Mouse (Mus musculus): ENCODE data around the gene Olfr272.

Gene Olfr272

GRCm38 (mm10) chr4:52919078-52919477 lies at the start of gene Olfr272:
TSS of gene Olfr272 (minus strand) at chr4:52919178.
- no peak for DNase-seq

DNA sequence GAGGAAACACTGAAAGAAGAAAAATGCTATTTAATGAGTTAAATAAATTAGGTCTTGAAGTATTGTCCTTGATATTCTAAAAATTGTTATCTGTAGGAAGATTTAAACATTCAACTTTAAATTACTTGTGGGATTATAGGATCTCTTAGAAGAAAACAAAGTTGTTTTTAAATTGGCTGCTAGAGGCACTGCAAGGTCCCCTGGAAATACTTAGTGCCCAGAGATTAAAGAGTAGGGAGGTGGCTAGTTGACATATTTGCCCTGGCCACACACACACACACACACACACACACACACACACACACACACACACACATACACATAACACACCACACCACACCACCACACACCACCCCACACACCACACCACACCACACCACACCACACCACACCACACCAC lies 45.3 kb upstream of the Olfr272 start, which contains the start of gene Olfr270:
TSS of gene Olfr270 (plus strand) at position 301 of the 400 bp plus-strand sequence.
- no peak for DNase-seq

DNA sequence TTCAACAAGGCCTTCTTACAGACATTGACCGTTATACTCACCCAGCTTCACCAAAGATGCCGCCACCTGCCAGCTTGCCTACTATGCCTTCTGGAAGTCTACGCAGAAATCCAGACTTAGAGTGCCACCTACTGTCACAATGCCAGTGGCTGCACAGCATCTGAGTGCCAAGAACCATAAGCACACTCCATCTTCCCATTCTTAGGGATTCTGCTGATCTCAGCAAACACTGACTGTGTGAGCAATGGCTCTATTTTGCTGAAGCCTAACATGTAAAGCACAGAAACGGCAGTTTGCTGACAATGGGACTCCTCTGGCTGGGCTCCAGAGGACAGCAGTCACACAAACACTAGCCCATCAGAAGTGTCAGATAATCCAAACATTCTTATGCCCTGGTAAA lies 39.7 kb upstream of the Olfr272 start:
- peak; percentile 15 to 37 for DNase-seq

GRCm38 (mm10) chr4:52949005-52949404 lies 30.0 kb upstream of the Olfr272 start:
- DNase-seq = no peak

DNA sequence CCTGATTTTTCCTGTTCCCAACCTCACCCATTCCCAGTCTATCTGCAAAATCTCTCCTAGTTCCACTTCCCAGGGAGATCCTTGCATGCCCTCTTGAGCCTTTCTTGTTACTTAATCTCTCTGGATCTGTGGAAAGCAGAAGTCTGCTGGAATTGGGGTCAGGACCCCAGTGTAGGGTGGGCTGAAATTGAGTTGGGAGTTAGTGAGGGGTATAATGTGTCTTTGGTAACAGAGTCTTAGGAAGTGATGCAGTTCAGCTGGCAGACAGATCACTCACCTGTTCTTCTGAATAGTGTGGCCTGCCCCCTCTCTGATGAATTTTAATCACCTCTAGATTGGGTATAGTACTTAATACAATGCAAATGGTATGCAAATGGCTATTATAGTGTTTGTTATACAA lies 27.7 kb upstream of the Olfr272 start:
- no peak for DNase-seq

DNA sequence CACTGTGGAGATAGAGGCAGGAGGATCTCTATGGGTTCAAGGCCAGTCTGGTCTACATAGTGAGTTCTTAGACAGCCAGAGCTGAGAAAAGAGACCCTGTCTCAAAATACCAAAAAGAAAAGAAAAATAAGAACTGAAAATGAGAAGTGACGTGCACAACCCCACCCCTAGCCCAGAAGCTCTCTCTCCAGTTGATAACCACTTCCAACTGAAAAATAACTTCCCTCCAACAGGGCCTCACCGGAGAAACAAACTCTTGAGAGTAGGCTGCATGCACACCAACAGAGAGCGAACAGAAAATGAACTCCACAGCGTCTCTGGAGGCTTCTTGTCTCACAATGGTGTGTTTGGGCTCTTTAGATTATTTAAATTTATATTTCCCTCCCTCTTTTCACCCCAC lies 11.5 kb upstream of the Olfr272 start:
- DNase-seq = no peak

DNA sequence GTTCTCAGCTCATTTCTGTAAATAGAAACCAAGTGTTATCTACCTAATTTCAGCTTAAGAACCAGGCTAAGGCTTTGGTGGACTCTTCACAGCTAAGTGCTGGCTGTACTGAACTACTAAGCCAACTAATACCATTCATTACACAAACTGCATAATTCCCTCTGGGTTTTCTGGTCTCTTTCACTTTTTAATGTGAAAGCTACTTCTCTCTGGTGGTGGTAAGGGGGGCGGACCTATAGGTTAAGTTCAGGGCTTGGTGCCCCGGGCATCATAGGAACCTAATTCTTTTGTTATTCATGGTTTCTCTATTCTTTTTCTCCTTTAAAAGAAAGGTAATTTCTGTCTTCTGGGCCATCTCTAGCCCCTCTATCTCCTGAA lies 1.7 kb downstream of the Olfr272 start:
- no peak for DNase-seq

- DNase-seq = no peak
Measured at GRCm38 (mm10) chr4:52916659-52917310, 2.2 kb downstream of the Olfr272 start.

GRCm38 (mm10) chr4:52912409-52912808 lies 6.6 kb downstream of the Olfr272 start:
- DNase-seq = no peak

GRCm38 (mm10) chr4:52909542-52909941 lies 9.4 kb downstream of the Olfr272 start:
- no peak for DNase-seq

DNA sequence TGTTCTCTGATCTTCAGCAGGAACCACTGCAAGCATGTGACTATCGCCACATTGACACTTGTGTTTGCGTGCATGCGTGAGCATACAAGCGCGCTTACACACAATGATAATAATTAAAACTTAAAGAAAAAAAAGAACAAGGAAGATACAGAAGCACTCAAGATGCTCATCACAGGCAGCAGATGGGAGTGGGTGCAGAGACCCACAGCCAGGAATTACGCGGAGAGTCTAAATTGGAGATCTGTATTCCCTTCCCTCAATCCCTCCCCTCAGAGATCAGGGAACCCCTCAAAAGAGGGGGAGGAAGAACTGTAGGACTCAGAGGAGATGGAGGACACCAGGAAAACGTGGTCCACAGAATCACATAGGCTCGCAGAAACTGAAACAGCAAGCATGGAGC lies 54.8 kb downstream of the Olfr272 start:
- no peak for DNase-seq

All from lung, postnatal 4 days (tissue).